Mouse (Mus musculus) intestine, embryonic 15.5 days (tissue): ENCODE results near the gene Rpa2. TPM values are rescaled to one million over a fixed set of nuclear protein-coding genes. Genes with fewer than 3 reads are reported as not detected.
"Not testable (repeated sequence)": the region's sequence is repeated elsewhere in the genome, so short reads cannot be mapped to it uniquely, and the experiment has no call there.

Experiments used
- ATAC-seq: fragments of 200-750 bp; cut with Nextera tagmentation; 2 replicates; pipeline ENCODE4 v1.8.0; 2017; ENCODE audit warnings: moderate TSS enrichment, moderate library complexity
- H3K27ac ChIP-seq: fragments of 300-500 bp; sonication (generic); 2 replicates; pipeline ENCODE4 v1.5.1; 2015; ENCODE audit warnings: mild to moderate bottlenecking, inconsistent platforms
- H3K27me3 ChIP-seq: fragments of 300-500 bp; sonication (generic); replicated peaks from 2 replicates; pipeline ENCODE4 v1.6.1; 2015; ENCODE audit warnings: inconsistent platforms
- H3K36me3 ChIP-seq: fragments of 300-500 bp; sonication (generic); 2 replicates; pipeline ENCODE4 v1.6.1; 2015; ENCODE audit warnings: inconsistent platforms
- H3K4me1 ChIP-seq: fragments of 300-500 bp; sonication (generic); replicated peaks from 2 replicates; pipeline ENCODE4 v1.6.1; 2015; ENCODE audit warnings: inconsistent platforms
- H3K4me2 ChIP-seq: fragments of 300-500 bp; sonication (generic); replicated peaks from 2 replicates; pipeline ENCODE4 v1.6.1; 2015; ENCODE audit warnings: mild to moderate bottlenecking, inconsistent platforms
- H3K4me3 ChIP-seq: fragments of 300-500 bp; sonication (generic); replicated peaks from 2 replicates; pipeline ENCODE4 v1.5.1; 2015; ENCODE audit warnings: inconsistent platforms
- H3K9ac ChIP-seq: fragments of 300-500 bp; sonication (generic); 2 replicates; pipeline ENCODE4 v1.6.1; 2015; ENCODE audit warnings: inconsistent platforms
- H3K9me3 ChIP-seq: fragments of 300-500 bp; sonication (generic); 2 replicates; pipeline ENCODE4 v1.6.1; 2016; ENCODE audit warnings: inconsistent platforms
- WGBS: fragments of 180-500 bp; shearing (Covaris S2); methylation state at CpG from one replicate; pipeline ENCODE4 v1.1.7; 2015; 5-methylcytosine and 5-hydroxymethylcytosine counted together
- polyA plus RNA-seq: library from polyadenylated mRNA; unstranded; fragments of >200 nt; fragmentation: Nextera tagmentation; extraction: Ambion mirVana; gene quantifications from 2 replicates; pipeline ENCODE4 v1.2.1, GENCODE M21; 2015

Gene Rpa2
- polyA plus RNA-seq, 1 experiment from 2014 or later = 88.1 TPM

GRCm38 (mm10) chr4:132776764-132777163 lies 8.6 kb downstream of the Rpa2 start:
- Histone ChIP-seq H3K36me3 (peaks cover 57% of the 10 kb centered on the region), H3K27me3 (no peaks in the 10 kb centered on the region), H3K4me2 (no peak overlapping the region), H3K4me1 (no peaks in the 10 kb centered on the region), H3K9ac (no peak overlapping the region), H3K9me3 (no peaks in the 10 kb centered on the region), H3K4me3 (no peak overlapping the region), H3K27ac (no peak overlapping the region)
- 81% methylated on average over 5 of the region's 5 CpGs for WGBS
- no peak for ATAC-seq

GRCm38 (mm10) chr4:132778562-132779201 lies 10.6 kb downstream of the Rpa2 start:
- 95% methylated on average over 6 of the region's 6 CpGs for WGBS
- H3K9me3 ChIP-seq = no peaks in the 10 kb centered on the region
- no peak overlapping the region for H3K4me2 ChIP-seq
- no peak overlapping the region for H3K27ac ChIP-seq
- H3K4me1 ChIP-seq = no peaks in the 10 kb centered on the region
- H3K9ac ChIP-seq = no peak overlapping the region
- no peak overlapping the region for H3K4me3 ChIP-seq
- ATAC-seq = no peak
- H3K27me3 ChIP-seq = no peaks in the 10 kb centered on the region
- peaks cover 51% of the 10 kb centered on the region for H3K36me3 ChIP-seq

- ATAC-seq = no peak
- H3K27ac ChIP-seq = no peak overlapping the region
- no peaks in the 10 kb centered on the region for H3K9me3 ChIP-seq
- H3K4me3 ChIP-seq = no peak overlapping the region
- H3K4me1 ChIP-seq = no peaks in the 10 kb centered on the region
- WGBS = 89% methylated on average over 4 of the region's 4 CpGs
- H3K9ac ChIP-seq = no peak overlapping the region
- H3K27me3 ChIP-seq = no peaks in the 10 kb centered on the region
- peaks cover 39% of the 10 kb centered on the region for H3K36me3 ChIP-seq
- no peak overlapping the region for H3K4me2 ChIP-seq
Observed at GRCm38 (mm10) chr4:132780288-132780687, 12.2 kb downstream of the Rpa2 start.

- Histone ChIP-seq H3K27ac (no peak overlapping the region), H3K4me3 (no peak overlapping the region), H3K4me2 (no peak overlapping the region), H3K36me3 (peaks cover 9% of the 10 kb centered on the region), H3K9ac (no peak overlapping the region), H3K27me3 (no peaks in the 10 kb centered on the region), H3K9me3 (no peaks in the 10 kb centered on the region), H3K4me1 (no peaks in the 10 kb centered on the region)
- WGBS = 84% methylated on average over 2 of the region's 2 CpGs
- no peak for ATAC-seq
Observed at GRCm38 (mm10) chr4:132783732-132784131, 15.6 kb downstream of the Rpa2 start.

GRCm38 (mm10) chr4:132785228-132785627 lies 17.1 kb downstream of the Rpa2 start:
- no peak for ATAC-seq
- Histone ChIP-seq H3K27ac (no peak overlapping the region), H3K9ac (no peak overlapping the region), H3K4me2 (no peak overlapping the region), H3K27me3 (no peaks in the 10 kb centered on the region), H3K4me3 (no peak overlapping the region), H3K36me3 (no peaks in the 10 kb centered on the region), H3K4me1 (no peaks in the 10 kb centered on the region), H3K9me3 (no peaks in the 10 kb centered on the region)
- WGBS = 87% methylated on average over 13 of the region's 13 CpGs

GRCm38 (mm10) chr4:132789731-132790130 lies 21.6 kb downstream of the Rpa2 start:
- WGBS = 87% methylated on average over 8 of the region's 8 CpGs
- Histone ChIP-seq H3K36me3 (no peaks in the 10 kb centered on the region), H3K4me2 (no peak overlapping the region), H3K27me3 (peaks cover under 1% of the 10 kb centered on the region; the same call in 1 of the 2 replicates), H3K4me1 (no peaks in the 10 kb centered on the region), H3K9me3 (no peaks in the 10 kb centered on the region), H3K9ac (no peak overlapping the region), H3K27ac (no peak overlapping the region), H3K4me3 (no peak overlapping the region)
- ATAC-seq = no peak

- WGBS = 83% methylated on average over 8 of the region's 9 CpGs
- H3K4me1 ChIP-seq, H3K36me3 ChIP-seq, H3K27ac ChIP-seq, H3K9me3 ChIP-seq, H3K4me2 ChIP-seq, H3K4me3 ChIP-seq, H3K9ac ChIP-seq, H3K27me3 ChIP-seq, ATAC-seq: not testable (repeated sequence)
Observed at GRCm38 (mm10) chr4:132793322-132794004, 25.3 kb downstream of the Rpa2 start.

- Histone ChIP-seq H3K36me3 (no peaks in the 10 kb centered on the region), H3K4me3 (no peak overlapping the region), H3K4me2 (no peak overlapping the region), H3K9me3 (no peaks in the 10 kb centered on the region), H3K4me1 (peaks cover 6% of the 10 kb centered on the region; the same call in 1 of the 2 replicates), H3K27me3 (peaks cover 6% of the 10 kb centered on the region), H3K9ac (no peak overlapping the region), H3K27ac (no peak overlapping the region)
- no peak for ATAC-seq
- 66% methylated on average over 9 of the region's 9 CpGs for WGBS
Observed at GRCm38 (mm10) chr4:132794028-132794427, 25.9 kb downstream of the Rpa2 start.

GRCm38 (mm10) chr4:132794760-132795159 lies 26.6 kb downstream of the Rpa2 start:
- Histone ChIP-seq H3K4me1 (peaks cover 6% of the 10 kb centered on the region; the same call in 1 of the 2 replicates), H3K27ac (no peak overlapping the region), H3K4me2 (no peak overlapping the region), H3K9me3 (no peaks in the 10 kb centered on the region), H3K27me3 (peaks cover 6% of the 10 kb centered on the region), H3K36me3 (no peaks in the 10 kb centered on the region), H3K9ac (no peak overlapping the region), H3K4me3 (no peak overlapping the region)
- WGBS = 70% methylated on average over 8 of the region's 8 CpGs
- no peak for ATAC-seq

- Histone ChIP-seq H3K36me3 (no peaks in the 10 kb centered on the region), H3K4me3 (no peak overlapping the region), H3K4me1 (peaks cover 6% of the 10 kb centered on the region; the same call in 1 of the 2 replicates), H3K27ac (no peak overlapping the region), H3K9me3 (no peaks in the 10 kb centered on the region), H3K9ac (no peak overlapping the region), H3K27me3 (peaks cover 6% of the 10 kb centered on the region), H3K4me2 (no peak overlapping the region)
- WGBS = 60% methylated on average over 7 of the region's 7 CpGs
- no peak for ATAC-seq
Observed at GRCm38 (mm10) chr4:132795171-132795570, 27.0 kb downstream of the Rpa2 start.

GRCm38 (mm10) chr4:132796196-132796886 lies 28.2 kb downstream of the Rpa2 start, which contains the start of gene Themis2:
TSS of gene Themis2 (minus strand) at chr4:132796387.
- H3K9me3 ChIP-seq = no peaks in the 10 kb centered on the region
- H3K27ac ChIP-seq = no peak within 1 kb of the TSS
- whole genome bisulfite sequencing = 2% methylated on average over 21 of the region's 21 CpGs
- H3K36me3 ChIP-seq = no peaks in the 10 kb centered on the region
- peak within 1 kb of the TSS; percentile 31 for H3K9ac ChIP-seq
- H3K4me1 ChIP-seq = peaks cover 6% of the 10 kb centered on the region; the same call in 1 of the 2 replicates
- H3K27me3 ChIP-seq = peaks cover 6% of the 10 kb centered on the region
- ATAC-seq = peak; percentile 82
- peak within 1 kb of the TSS; percentile 32 for H3K4me3 ChIP-seq
- peak within 1 kb of the TSS; percentile 75 for H3K4me2 ChIP-seq

GRCm38 (mm10) chr4:132797461-132797860 lies 29.3 kb downstream of the Rpa2 start:
- Histone ChIP-seq H3K4me1 (peaks cover 6% of the 10 kb centered on the region; the same call in 1 of the 2 replicates), H3K27me3 (peaks cover 6% of the 10 kb centered on the region), H3K9me3 (no peaks in the 10 kb centered on the region), H3K4me3 (no peak overlapping the region), H3K9ac (no peak overlapping the region), H3K36me3 (no peaks in the 10 kb centered on the region), H3K27ac (no peak overlapping the region), H3K4me2 (no peak overlapping the region)
- WGBS = 67% methylated on average over 1 of the region's 1 CpGs
- ATAC-seq = no peak
